Mouse (Mus musculus): Measurements from ENCODE around the gene Kif7.

The Kif7 gene

GRCm38 (mm10) chr7:79715187-79715981 is at the start of gene Kif7:
TSS of gene Kif7 (minus strand) at chr7:79715720.
- peak; percentile 41 for DNase-seq (ENCODE audit: low read depth)

DNA sequence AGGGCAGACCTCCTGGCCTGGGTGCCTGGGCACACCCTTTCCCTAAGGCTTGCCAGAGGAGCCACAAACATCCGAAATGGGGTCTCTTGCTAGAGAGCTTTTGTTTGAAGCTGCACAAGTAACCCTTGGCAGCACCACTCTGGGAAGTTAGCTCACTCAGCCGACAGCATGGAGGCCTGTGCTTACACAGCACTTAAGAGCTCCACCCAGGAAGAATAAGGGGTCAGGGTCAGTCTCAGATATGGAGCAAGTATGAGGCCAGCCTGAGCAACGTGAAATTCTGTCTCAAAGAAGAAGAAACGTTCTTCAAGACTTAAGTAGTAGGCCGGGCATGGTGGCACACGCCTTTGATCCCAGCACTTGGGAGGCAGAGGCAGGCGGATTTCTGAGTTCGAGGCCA is 46.6 kb upstream of the Kif7 start:
- no peak for DNase-seq (ENCODE audit: low read depth)

GRCm38 (mm10) chr7:79761124-79761876 is 45.8 kb upstream of the Kif7 start:
- no peak for DNase-seq (ENCODE audit: low read depth)

DNA sequence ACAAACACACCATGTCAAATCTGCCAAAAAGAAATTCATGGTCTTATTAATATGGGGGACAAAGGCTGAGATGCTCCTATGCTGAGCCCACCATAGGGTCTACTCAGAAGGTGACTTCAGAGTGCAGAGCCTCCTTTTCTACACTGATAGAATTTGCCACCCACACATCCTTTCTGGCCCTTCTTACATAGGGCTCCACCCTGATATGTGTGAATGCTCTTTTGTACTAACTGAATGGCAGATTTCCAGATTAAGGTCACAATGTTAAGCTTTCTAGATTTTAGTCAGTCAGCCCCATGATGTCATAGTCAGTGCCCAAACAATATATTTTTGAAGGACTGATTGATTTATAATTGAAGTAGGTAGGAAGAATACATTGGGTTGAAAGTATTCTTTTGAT is 44.2 kb upstream of the Kif7 start:
- no peak for DNase-seq (ENCODE audit: low read depth)

DNA sequence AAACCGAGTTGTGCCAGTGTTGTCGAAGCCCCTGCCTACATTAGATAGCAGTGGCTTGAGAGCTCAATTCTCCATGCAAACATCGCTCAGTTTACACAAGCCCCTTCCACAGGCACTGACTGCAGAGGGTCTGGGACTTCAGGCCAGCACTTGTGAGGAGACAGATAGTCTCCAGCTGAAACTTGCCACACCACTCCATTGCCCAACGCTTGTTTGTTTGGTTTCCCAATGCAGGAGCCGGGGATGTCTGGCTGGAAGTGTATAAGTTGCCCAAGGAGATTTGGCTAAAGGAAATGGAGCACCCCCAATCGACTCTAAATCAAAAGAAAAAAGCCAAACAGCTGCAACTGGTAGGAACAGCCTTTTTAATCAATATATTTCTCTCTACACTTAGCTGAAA is 42.7 kb upstream of the Kif7 start:
- no peak for DNase-seq (ENCODE audit: low read depth)

DNA sequence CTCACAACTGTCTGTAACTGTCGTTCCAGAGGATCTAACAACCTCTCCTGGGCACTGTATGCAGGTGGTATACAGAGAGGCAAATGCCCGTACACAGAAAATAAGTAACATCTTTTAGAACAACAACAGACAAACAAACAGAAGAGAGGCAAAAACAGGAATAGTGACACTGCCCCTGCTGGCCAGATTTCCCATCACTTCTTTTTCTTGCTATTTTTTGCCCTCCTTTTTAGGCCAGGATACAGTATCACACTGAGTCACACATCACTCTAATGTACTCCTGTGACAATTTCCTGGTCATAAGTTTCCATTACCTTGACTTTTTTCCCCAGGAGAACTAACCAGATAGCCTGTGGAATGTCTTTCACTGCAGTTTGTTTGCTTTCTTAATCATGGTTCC is 40.8 kb upstream of the Kif7 start:
- DNase-seq (ENCODE audit: low read depth), result no peak

DNA sequence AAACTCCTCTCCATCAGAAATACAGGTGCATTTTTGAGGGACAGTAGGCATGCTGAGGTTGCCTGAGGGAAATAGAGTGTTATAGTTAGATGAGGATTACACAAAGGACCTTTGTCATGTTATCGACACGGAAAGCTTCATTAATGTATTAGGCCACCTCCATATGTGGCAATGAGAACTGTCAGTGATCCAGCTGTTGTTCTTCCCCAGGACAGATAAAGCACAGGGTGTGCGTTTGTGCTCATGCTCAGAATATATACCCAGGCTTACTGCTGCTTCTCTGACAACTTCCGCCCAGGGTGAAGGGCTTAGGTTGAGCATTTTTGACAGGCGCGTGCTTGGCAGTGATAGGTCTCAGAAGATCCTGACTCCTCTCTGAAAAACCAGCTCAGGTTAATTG is 34.0 kb upstream of the Kif7 start:
- DNase-seq (ENCODE audit: low read depth), result no peak

GRCm38 (mm10) chr7:79747659-79748058 is 32.1 kb upstream of the Kif7 start:
- DNase-seq (ENCODE audit: low read depth), result peak; percentile 58

DNA sequence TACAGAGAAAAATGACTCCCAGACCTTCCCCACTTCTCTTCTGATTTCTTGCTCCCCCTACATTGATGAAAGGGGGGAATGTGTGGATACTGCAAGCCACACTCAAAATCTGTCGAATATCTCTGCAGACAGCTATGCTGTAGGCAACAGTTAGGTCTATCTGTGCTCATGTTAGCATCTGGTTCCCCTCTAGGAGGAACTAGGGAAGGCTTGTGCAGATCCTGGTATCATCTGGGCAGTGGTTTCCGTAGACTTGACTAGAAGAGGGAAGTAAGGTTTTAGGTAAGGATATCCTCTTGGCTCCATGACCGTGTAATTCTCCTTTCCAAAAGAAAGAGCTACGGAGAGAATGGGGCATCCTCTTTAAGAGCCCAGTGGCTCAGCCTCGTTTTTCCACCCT is 29.1 kb upstream of the Kif7 start:
- DNase-seq (ENCODE audit: low read depth), result no peak

DNA sequence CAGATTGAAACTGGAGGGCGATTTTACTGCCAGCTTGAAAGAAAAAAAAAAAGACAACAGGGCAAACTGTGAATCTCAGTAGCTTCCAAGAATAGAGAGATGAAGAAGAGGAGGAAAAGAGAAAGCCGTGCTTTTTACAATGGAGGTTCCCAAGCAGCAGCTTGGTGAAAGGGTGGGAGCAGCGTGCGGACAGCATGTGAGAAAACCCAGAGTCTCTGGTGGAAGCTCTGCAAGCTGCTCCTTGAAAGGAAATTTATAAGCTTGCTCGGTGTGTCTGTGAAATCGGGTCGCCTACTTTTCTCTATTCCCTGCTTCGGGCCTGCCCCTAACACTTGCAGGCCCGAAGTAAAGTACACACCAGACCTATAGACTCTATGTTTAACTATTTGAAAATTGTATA is 28.5 kb upstream of the Kif7 start:
- no peak for DNase-seq (ENCODE audit: low read depth)

DNA sequence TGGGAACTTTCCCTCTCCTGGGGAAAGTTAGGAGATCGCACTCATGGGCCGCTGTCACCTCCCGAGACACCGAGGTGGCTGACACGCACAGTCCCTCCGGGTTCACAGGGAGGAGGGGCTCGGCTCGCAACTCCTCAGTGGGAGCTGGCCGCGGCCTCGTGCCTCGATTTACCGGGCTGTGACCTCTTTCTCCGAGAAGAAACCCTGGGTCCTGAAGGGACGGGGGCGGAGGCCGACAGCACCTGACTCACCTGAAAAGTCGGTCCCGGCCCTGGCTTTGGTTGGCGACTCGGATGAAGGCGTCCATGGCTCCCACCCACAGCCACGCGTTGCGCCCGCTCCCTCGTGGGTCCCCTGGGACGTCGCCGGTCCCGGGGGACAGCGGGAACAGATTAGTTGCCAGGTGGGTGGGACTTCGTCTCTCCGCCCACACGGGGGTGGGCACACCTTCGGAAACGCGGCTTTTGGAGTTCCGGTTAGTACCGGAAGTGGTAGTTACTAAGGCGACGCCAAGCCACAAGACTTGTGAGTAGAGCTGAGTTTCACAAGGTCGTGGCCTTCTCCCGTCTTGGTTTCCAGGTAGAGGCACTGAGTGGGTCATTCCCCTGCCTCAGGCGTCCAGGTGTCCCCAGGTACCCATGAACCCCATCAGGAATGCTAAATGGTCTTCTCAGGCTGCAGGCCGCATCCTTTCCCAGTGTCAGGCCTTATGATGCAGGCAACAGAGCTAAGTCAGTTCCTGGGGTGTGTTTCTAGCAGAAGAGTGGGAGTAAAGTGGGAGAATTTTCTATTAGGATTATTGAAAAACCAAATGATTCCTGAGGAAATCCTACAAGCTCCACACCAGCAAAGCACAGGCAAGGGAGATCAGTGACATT is 27.4 kb upstream of the Kif7 start, which contains the start of the genes Pex11a and Wdr93:
Gene Pex11a (minus strand): TSS at position 473 of the 878 bp plus-strand sequence.
Gene Wdr93 (plus strand): TSS at position 505 of the 878 bp plus-strand sequence.
- peak; percentile 53 for DNase-seq (ENCODE audit: low read depth)

DNA sequence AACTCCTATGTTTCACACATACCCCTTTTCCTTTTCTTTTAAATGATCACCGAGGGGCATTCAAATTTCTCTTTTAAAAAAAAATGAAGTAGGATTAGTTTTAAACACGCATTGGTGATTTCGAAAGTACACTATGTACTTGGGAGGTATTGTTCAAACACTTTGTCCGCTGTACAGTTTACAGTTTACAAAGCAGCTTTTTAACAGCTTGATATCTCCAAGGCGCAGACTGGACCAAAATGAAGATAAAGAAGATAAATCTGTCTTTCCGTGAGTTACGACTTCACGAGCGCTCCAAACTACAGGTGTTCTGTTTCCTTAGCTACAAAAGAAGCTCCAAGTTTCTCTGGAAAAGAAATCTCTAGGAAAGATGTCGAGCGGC is 26.7 kb upstream of the Kif7 start:
- DNase-seq (ENCODE audit: low read depth), result no peak

DNA sequence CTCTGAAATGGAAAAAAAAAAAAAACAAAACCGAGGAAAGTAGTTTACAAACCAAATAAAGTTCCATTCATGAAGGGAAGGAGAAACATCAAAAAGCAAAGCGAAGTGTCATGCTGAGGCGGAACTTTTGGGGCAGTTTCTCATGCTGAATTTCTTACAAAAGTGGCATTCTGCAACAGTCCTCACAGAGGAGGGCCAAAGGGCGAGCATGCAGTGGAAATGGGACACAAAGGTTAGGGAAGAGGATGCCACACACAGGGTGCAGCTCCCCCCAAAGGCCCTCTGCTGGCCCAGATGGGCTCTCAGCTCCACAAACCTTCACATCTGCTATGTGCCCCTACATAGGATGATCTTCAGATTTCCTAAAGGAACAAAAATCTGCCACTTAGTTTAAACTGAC is 24.8 kb upstream of the Kif7 start:
- no peak for DNase-seq (ENCODE audit: low read depth)

DNA sequence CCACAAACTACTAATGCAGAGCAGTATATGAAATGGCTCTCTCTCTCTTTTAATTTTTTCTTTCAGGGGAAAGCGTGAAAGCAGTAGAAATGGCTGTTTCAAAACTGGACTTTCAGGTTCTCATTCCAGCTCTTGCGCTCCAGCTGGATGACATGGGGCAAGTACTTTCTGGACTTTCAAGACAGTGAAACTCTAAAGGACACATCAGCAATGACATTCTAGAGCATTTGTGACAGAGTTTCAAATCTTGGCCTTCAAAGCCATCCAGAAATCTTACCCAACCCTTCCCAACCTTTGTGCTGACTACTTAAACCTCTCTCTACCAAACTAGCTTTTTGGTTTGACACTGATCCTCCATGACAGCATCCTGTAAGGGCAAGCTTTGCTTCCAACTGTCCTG is 23.4 kb upstream of the Kif7 start:
- DNase-seq (ENCODE audit: low read depth), result no peak

DNA sequence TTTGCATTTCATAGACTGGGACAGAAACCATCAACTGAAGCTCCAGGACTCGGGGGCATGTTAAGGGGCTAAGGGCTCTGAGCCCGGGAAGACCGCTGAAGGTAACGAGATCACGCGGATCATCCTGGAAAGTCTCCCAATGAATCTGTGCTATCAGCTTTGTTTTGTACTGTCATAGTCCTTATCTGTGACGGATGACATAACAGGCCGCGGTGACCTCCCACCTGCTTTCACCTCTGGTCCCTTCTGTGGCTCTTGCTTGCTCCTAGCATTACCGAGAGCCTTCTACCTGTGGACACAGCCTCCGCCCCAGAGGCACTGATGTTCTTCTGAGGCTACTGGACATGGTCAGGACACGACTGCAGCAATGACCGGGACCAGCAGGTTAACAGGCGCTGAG is 21.0 kb upstream of the Kif7 start:
- DNase-seq (ENCODE audit: low read depth), result no peak

DNA sequence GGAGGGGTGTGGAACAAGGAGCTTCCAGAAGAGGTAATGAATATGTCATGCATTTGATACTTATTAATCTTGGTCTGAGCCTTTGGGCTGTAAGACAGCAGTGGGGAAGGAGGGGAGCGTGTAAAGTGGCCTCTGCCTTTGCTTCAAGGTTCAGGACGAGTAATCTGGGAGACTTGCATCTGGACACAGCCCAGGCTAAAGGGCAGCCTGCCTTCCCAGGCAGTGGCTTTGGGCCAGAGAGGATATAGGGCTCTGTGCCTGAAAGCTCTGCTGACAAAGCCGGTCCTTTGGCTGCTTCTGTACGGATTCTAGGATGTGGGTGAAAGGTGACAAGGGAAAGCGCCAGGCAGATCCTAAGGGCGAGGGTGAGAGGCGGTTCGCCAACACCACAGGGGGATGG is 19.0 kb upstream of the Kif7 start:
- no peak for DNase-seq (ENCODE audit: low read depth)

- DNase-seq (ENCODE audit: low read depth), result no peak
Observed at GRCm38 (mm10) chr7:79732622-79733021, 17.1 kb upstream of the Kif7 start, which contains the start of gene Plin1. TSS of gene Plin1 (minus strand) at chr7:79732903.

DNA sequence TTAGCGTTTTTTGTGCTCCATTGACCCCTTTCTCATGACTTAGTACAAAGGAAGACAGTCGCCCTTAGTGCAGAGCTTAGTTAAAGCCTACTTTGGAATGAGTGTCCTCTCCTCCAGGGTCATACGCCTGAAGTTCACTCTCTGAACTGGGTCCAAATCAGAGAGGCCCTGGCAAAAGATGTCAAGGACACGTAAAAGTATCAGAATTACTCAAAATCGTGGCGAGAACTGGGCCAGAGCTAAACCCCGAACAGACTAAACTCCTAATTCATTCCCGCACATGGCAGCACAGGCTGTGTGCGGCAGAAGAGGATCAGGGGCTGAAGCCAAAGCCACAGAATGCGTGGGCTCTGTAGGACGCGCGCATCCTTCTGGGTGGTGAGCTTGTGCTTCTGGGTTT is 15.9 kb upstream of the Kif7 start:
- DNase-seq (ENCODE audit: low read depth), result no peak

DNA sequence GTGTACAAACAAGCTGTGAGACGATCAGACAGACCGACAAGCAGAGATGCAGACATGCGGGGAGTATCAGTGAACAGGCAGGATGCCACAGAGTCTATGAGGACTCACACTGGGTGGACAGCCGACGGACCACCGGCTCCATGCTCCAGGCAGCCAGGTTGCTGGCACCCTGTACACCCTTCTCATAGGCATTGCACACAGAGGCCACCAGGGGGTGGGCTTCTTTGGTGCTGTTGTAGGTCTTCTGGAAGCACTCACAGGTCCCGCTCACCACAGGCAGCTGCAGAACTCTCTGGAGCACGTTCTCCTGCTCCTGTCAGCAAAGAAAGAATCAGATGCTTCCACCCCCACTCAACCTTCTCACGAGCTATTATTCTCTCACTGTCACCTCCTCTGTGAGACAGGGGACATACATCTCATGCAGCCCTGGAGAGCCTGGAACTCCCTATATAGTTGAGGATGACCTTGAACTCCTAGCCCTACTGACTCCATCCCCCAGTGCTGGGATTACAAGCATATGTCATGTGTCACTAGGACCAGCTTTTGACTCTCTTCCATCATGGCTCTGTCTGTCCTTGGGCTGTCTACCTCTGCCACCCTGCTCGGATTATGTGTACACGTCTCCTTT is 14.3 kb upstream of the Kif7 start:
- no peak for DNase-seq (ENCODE audit: low read depth)

DNA sequence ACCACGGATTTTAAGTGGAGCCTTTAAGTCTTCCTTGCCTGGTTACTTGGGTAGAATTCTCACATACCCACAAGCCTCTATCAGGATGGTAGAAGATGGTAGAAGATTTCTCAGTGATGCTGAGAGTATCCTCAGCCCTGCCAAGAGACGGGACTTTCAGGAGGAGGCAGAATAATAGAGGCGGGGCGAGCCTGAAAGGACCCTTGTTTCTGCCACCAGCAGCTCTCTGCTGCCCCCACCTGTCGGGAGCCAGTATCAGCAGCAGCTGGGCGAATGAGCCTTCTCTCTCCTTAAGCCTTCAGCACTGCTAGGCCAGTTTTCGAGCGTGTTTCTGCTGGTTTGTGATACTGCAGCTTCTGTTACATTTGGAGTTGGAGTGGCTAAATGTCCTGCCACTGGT is 13.6 kb upstream of the Kif7 start:
- DNase-seq (ENCODE audit: low read depth), result no peak

GRCm38 (mm10) chr7:79728219-79728618 is 12.7 kb upstream of the Kif7 start:
- DNase-seq (ENCODE audit: low read depth), result no peak

- DNase-seq (ENCODE audit: low read depth), result no peak
Observed at GRCm38 (mm10) chr7:79727091-79727490, 11.6 kb upstream of the Kif7 start.
